Mouse (Mus musculus): ENCODE data around the gene Dnajc11. TPM values are rescaled to one million over a fixed set of nuclear protein-coding genes. Genes with fewer than 3 reads are reported as not detected.

Dnajc11 gene
- polyA plus RNA-seq, 2 experiments = 50.9 to 56.9 TPM

DNA sequence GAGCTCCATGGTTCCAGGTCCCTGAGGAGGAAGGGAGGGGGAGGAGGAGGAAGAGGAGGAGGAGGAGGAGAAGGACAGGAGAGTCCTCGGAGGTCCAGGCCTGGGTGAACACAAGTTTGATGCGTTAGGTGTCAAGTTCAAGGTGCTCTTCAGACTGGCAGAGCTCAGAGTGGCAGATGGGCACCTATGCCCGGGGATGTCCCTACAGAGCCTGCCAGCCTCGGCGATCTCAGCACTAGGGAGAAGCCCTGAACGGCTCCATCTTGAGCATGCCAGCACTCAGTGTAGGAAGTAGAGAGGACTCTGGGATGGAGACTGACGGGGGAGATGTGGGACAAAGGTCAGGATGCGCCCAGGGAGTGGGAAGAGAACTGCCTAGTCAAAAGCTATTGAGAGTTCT is 53.2 kb downstream of the Dnajc11 start:
- no peak for ATAC-seq (ENCODE audit: low FRiP score, low read depth)
- WGBS = 62% methylated on average over 8 of the region's 8 CpGs
- H3K9me3 ChIP-seq (ENCODE audit: control insufficient read depth, low read length) = no peaks in the 10 kb centered on the region
- no peak overlapping the region for H3K27ac ChIP-seq (replicated peaks; ENCODE audit: low read depth, low read length)
- H3K36me3 ChIP-seq (ENCODE audit: control insufficient read depth, insufficient read depth, low read length) = peaks cover 49% of the 10 kb centered on the region
- no peak overlapping the region for H3K4me2 ChIP-seq (replicated peaks; ENCODE audit: low read depth, low read length, severe bottlenecking)
- no peak for TF ChIP-seq POLR2A (IDR thresholded peaks at IDR 0.05; ENCODE audit: borderline replicate concordance, extremely low read depth, insufficient read depth, insufficient read length)
- no peak for DNase-seq (ENCODE audit: low spot score)
- H3K4me3 ChIP-seq (replicated peaks; ENCODE audit: low read length) = no peak overlapping the region
- no peaks in the 10 kb centered on the region for H3K27me3 ChIP-seq (ENCODE audit: control insufficient read depth, insufficient read depth, low read length)
- H3K9ac ChIP-seq (ENCODE audit: low read depth, low read length, severe bottlenecking) = no peak overlapping the region
- H3K4me1 ChIP-seq (ENCODE audit: control insufficient read depth, insufficient read depth, low read length) = peaks cover 7% of the 10 kb centered on the region; the same call in 1 of the 2 replicates

DNA sequence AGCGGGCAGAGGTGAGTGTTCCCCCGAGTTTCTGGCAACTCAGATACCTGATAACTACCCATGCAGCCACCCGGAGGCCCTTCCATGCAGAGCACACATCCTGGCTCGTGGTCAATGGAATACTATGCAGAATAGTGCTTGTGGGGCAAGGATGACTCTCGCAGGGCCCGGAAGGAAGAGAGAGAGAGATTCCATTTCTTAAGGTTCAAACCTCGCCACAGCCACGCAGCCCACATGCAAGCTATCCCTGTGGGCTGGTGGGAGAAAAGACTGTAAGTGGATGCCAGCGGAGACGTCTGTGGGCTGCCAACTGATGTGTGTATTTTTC is 54.5 kb downstream of the Dnajc11 start:
- H3K4me3 ChIP-seq (replicated peaks; ENCODE audit: low read length) = peak overlapping the region; percentile 92
- H3K27ac ChIP-seq (replicated peaks; ENCODE audit: low read depth, low read length) = peak overlapping the region; percentile 90
- H3K36me3 ChIP-seq (ENCODE audit: control insufficient read depth, insufficient read depth, low read length) = peaks cover 51% of the 10 kb centered on the region
- H3K9ac ChIP-seq (ENCODE audit: low read depth, low read length, severe bottlenecking) = peak overlapping the region; percentile 90
- ATAC-seq (ENCODE audit: low FRiP score, low read depth) = no peak
- 23% methylated on average over 10 of the region's 10 CpGs for WGBS
- no peak for DNase-seq (ENCODE audit: low spot score)
- H3K9me3 ChIP-seq (ENCODE audit: control insufficient read depth, low read length) = no peaks in the 10 kb centered on the region
- TF ChIP-seq POLR2A (IDR thresholded peaks at IDR 0.05; ENCODE audit: borderline replicate concordance, extremely low read depth, insufficient read depth, insufficient read length) = no peak
- H3K4me1 ChIP-seq (ENCODE audit: control insufficient read depth, insufficient read depth, low read length) = peaks cover 7% of the 10 kb centered on the region; the same call in 1 of the 2 replicates
- peak overlapping the region; percentile 84 for H3K4me2 ChIP-seq (replicated peaks; ENCODE audit: low read depth, low read length, severe bottlenecking)
- no peaks in the 10 kb centered on the region for H3K27me3 ChIP-seq (ENCODE audit: control insufficient read depth, insufficient read depth, low read length)

DNA sequence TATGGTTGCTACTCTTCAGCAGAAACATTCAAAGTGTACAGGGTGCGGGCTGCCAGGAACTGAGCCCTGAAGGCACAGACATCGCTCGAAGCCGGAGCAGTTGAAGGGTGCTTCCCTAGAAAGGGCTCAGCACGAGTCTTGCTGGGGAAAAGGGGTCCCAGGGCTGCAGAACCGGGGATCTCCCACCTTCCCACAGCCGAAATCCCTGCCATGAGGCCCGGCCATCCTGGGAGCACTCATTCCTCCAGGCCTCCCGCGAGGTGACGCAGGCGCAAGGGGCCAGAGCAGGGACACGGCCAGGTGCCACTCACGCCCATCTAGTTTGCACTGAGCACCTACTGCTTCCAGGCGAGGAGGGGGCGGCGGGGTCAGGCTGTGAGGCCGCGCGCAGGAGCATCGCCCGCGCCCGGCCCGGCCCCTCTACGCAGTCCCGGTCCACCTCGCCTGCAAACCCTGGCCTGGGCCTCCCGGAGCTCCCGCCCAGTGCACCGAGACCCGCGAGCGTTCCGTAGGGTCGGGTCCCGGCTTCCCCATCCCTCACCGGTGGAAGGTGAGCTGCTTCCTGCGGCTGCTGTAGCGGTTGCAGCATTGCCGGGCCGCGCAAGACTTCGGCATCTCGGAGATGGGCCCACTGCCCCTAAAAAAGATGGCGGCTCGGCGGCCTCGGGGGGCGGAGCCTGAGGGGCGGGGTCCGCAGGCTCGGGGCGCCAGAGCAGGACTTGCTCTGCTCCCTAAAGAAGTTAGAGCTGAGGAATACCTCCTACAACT is 55.0 kb downstream of the Dnajc11 start, which contains the start of gene Thap3:
Thap3 (minus strand) TSS at position 656 of the 768 bp plus-strand sequence.
- Histone ChIP-seq H3K4me1 (ENCODE audit: control insufficient read depth, insufficient read depth, low read length) (peaks cover 7% of the 10 kb centered on the region; the same call in 1 of the 2 replicates), H3K4me3 (replicated peaks; ENCODE audit: low read length) (peak within 1 kb of the TSS; percentile 92), H3K9me3 (ENCODE audit: control insufficient read depth, low read length) (no peaks in the 10 kb centered on the region), H3K4me2 (replicated peaks; ENCODE audit: low read depth, low read length, severe bottlenecking) (peak within 1 kb of the TSS; percentile 84), H3K9ac (ENCODE audit: low read depth, low read length, severe bottlenecking) (peak within 1 kb of the TSS; percentile 90), H3K36me3 (ENCODE audit: control insufficient read depth, insufficient read depth, low read length) (peaks cover 54% of the 10 kb centered on the region), H3K27me3 (ENCODE audit: control insufficient read depth, insufficient read depth, low read length) (no peaks in the 10 kb centered on the region), H3K27ac (replicated peaks; ENCODE audit: low read depth, low read length) (peak within 1 kb of the TSS; percentile 90)
- TF ChIP-seq POLR2A (IDR thresholded peaks at IDR 0.05; ENCODE audit: borderline replicate concordance, extremely low read depth, insufficient read depth, insufficient read length) = peak; percentile 53; the same call in 1 of the 2 replicates
- DNase-seq (ENCODE audit: low spot score) = peak; percentile 65
- peak; percentile 84 for ATAC-seq (ENCODE audit: low FRiP score, low read depth)
- 1% methylated on average over 39 of the region's 54 CpGs for WGBS

DNA sequence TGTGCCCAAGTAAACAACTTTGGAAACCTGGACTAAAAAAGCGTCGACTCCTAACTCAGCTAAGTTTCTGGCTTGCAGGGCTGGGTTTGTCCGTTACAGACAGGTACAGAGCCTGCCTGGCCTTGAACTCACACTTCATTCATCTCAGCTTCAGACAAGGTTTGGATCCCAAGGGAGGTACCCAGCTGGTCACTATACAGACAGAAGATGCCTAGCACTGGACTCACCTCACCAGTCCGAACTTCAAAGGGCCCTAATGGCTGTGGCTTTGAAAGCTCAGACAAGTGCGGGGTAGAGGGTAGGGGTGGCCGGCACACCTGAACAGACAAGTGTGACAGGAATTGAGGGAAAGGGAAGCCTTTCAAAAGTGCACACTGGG is 55.6 kb downstream of the Dnajc11 start:
- Histone ChIP-seq H3K27ac (replicated peaks; ENCODE audit: low read depth, low read length) (no peak overlapping the region), H3K4me1 (ENCODE audit: control insufficient read depth, insufficient read depth, low read length) (peaks cover 12% of the 10 kb centered on the region; the same call in 1 of the 2 replicates), H3K4me2 (replicated peaks; ENCODE audit: low read depth, low read length, severe bottlenecking) (peak overlapping the region; percentile 84; the same call in 1 of the 2 replicates), H3K9ac (ENCODE audit: low read depth, low read length, severe bottlenecking) (no peak overlapping the region), H3K27me3 (ENCODE audit: control insufficient read depth, insufficient read depth, low read length) (no peaks in the 10 kb centered on the region), H3K4me3 (replicated peaks; ENCODE audit: low read length) (peak overlapping the region; percentile 92), H3K36me3 (ENCODE audit: control insufficient read depth, insufficient read depth, low read length) (peaks cover 55% of the 10 kb centered on the region), H3K9me3 (ENCODE audit: control insufficient read depth, low read length) (no peaks in the 10 kb centered on the region)
- TF ChIP-seq POLR2A (IDR thresholded peaks at IDR 0.05; ENCODE audit: borderline replicate concordance, extremely low read depth, insufficient read depth, insufficient read length) = no peak
- 31% methylated on average over 6 of the region's 6 CpGs for WGBS
- DNase-seq (ENCODE audit: low spot score) (no peak), ATAC-seq (ENCODE audit: low FRiP score, low read depth) (0 out of 2 replicates have a peak, but pooled peaks have one; percentile 3)

DNA sequence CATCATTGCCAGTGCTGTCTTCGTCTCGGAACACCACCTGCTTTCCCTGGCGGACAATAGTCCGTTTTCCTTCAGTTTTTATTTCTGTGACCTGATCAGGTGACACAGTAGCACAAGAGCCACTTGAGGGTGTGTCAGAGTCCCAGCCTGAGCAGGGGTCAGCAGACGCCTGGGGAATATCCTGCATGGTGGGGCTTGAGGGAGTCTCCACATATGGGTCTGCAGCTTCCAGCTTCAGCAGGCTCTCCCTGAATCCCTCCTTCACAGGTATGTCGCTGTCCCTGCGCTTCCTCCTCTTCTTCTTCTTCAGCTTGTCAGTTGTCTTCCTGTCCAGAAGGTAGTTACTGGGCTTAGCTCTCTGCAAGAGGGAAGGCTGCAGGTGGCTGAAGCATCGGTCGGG is 58.6 kb downstream of the Dnajc11 start:
- peaks cover 46% of the 10 kb centered on the region for H3K36me3 ChIP-seq (ENCODE audit: control insufficient read depth, insufficient read depth, low read length)
- no peaks in the 10 kb centered on the region for H3K27me3 ChIP-seq (ENCODE audit: control insufficient read depth, insufficient read depth, low read length)
- no peak overlapping the region for H3K4me3 ChIP-seq (replicated peaks; ENCODE audit: low read length)
- 88% methylated on average over 9 of the region's 9 CpGs for WGBS
- ATAC-seq (ENCODE audit: low FRiP score, low read depth) (no peak), DNase-seq (ENCODE audit: low spot score) (no peak)
- peaks cover 12% of the 10 kb centered on the region; the same call in 1 of the 2 replicates for H3K4me1 ChIP-seq (ENCODE audit: control insufficient read depth, insufficient read depth, low read length)
- H3K9ac ChIP-seq (ENCODE audit: low read depth, low read length, severe bottlenecking) = no peak overlapping the region
- H3K9me3 ChIP-seq (ENCODE audit: control insufficient read depth, low read length) = no peaks in the 10 kb centered on the region
- no peak overlapping the region for H3K4me2 ChIP-seq (replicated peaks; ENCODE audit: low read depth, low read length, severe bottlenecking)
- no peak overlapping the region for H3K27ac ChIP-seq (replicated peaks; ENCODE audit: low read depth, low read length)
- TF ChIP-seq POLR2A (IDR thresholded peaks at IDR 0.05; ENCODE audit: borderline replicate concordance, extremely low read depth, insufficient read depth, insufficient read length) = no peak
